Mouse (Mus musculus): Measurements from ENCODE around the gene Myl9. TPM values are rescaled to one million over a fixed set of nuclear protein-coding genes. Genes with fewer than 3 reads are reported as not detected.

Gene Myl9
- polyA plus RNA-seq (2015; fragmentation: Nextera tagmentation; extraction: Ambion mirVana): 1,649 and 1,814 TPM in 2 replicates

DNA sequence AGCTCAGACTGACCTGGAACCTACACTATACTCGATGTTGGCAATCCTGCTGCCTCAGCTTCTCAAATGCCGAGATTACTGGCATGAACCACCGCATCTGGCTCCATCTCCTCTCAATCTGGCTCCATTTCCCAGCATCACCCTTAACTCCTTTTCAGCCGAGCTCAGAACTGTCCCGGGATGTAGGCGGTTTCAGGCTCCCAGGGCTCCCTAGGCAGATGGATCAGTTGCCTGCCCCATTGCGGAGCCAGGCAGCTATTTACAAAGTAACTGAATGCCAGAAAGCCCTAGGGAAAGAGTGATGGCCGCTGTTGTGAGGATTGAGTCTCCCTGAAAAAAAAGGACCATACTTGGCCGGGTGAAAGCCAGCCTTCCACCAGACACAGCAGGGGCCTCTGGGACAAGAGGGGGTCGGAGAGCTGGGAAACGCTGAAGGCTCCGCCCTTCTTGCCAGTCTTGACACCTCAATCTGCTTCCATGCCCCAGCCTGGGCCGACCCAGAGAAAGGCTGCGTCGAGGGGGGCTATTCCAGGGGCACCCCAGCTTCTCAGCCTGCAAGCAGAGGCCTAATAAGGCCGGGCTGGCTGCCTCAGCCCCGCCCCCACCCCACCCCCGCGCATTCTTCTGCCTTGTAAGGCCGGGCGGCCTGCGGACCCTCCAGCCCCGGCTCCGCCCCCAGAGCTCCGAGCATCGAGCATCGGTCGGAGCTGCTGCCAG lies at the start of gene Myl9:
TSS of gene Myl9 (plus strand) at position 683 of the 717 bp plus-strand sequence.
- H3K27ac ChIP-seq (ENCODE audit: low read length): peak within 1 kb of the TSS; percentile 92
- peak within 1 kb of the TSS; percentile 55 for H3K4me2 ChIP-seq (ENCODE audit: low read depth, low read length)
- peak; percentile 94 for ATAC-seq (ENCODE audit: insufficient read depth, low FRiP score)
- peaks cover 13% of the 10 kb centered on the region for H3K4me1 ChIP-seq (ENCODE audit: control insufficient read depth, insufficient read depth, low read length)
- no peaks in the 10 kb centered on the region for H3K27me3 ChIP-seq (ENCODE audit: control insufficient read depth, insufficient read depth, low read length)
- 4% methylated on average over 28 of the region's 28 CpGs for WGBS
- peak within 1 kb of the TSS; percentile 83 for H3K9ac ChIP-seq (ENCODE audit: low read length)
- H3K36me3 ChIP-seq (ENCODE audit: control insufficient read depth, insufficient read depth, low read length): no peaks in the 10 kb centered on the region
- no peaks in the 10 kb centered on the region for H3K9me3 ChIP-seq (replicated peaks; ENCODE audit: control insufficient read depth, low read length)
- peak within 1 kb of the TSS; percentile 57 for H3K4me3 ChIP-seq (replicated peaks; ENCODE audit: low read length)

DNA sequence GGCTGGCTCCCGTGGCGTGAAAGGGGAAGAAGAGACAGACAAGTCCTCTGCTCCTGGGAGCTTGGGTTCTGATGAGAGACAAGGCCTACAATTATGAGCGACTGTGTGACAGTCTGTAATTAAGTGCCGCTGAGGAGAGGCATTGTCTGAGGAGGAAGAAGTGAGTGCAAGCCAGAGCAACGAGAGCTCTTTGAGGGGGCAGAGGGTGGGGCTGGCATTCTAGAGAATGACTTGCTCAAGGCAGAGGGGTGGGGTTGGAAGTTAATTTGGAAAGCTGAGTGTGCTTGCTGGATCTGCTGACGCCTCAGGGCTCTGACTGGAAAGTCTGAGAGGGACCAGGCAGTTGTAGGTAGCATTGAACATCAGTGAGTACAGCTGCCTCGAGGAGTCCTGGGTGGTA lies 48.9 kb upstream of the Myl9 start:
- WGBS: 26% methylated on average over 7 of the region's 7 CpGs
- ATAC-seq (ENCODE audit: insufficient read depth, low FRiP score): peak; percentile 34
- peaks cover 49% of the 10 kb centered on the region for H3K4me1 ChIP-seq (ENCODE audit: control insufficient read depth, insufficient read depth, low read length)

DNA sequence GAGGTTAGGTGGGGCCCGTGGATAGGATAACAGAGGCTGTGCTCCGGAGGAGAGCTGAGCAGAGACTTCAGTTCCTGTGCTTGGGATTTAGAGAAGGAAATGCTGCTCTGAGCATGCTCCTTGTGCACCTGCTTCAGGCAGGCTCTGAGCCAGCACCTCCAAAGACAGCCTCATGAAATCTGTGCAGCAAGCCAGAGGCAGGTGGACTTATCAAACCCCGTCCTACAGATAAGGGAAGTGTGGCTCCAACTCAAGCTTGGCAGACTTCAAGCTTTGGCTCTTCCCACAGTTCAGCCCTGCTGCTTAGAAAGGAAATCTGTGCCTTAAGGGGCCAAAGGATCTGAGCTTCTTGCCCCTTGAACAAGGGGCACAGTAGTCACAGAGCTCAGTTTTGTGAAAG lies 48.3 kb upstream of the Myl9 start:
- peak; percentile 29 for ATAC-seq (ENCODE audit: insufficient read depth, low FRiP score)
- no peak overlapping the region for H3K4me3 ChIP-seq (replicated peaks; ENCODE audit: low read length)
- peak overlapping the region; percentile 40; the same call in 1 of the 2 replicates for H3K9ac ChIP-seq (ENCODE audit: low read length)
- H3K27me3 ChIP-seq (ENCODE audit: control insufficient read depth, insufficient read depth, low read length): no peaks in the 10 kb centered on the region
- H3K4me1 ChIP-seq (ENCODE audit: control insufficient read depth, insufficient read depth, low read length): peaks cover 54% of the 10 kb centered on the region
- peak overlapping the region; percentile 81 for H3K27ac ChIP-seq (ENCODE audit: low read length)
- H3K9me3 ChIP-seq (replicated peaks; ENCODE audit: control insufficient read depth, low read length): no peaks in the 10 kb centered on the region
- WGBS: 33% methylated on average over 3 of the region's 3 CpGs
- peak overlapping the region; percentile 28 for H3K4me2 ChIP-seq (ENCODE audit: low read depth, low read length)
- H3K36me3 ChIP-seq (ENCODE audit: control insufficient read depth, insufficient read depth, low read length): no peaks in the 10 kb centered on the region

More for the DNA sequence above, 48.9 kb upstream of the Myl9 start:
- Histone ChIP-seq H3K4me3 (replicated peaks; ENCODE audit: low read length) (no peak overlapping the region), H3K9ac (ENCODE audit: low read length) (peak overlapping the region; percentile 54), H3K36me3 (ENCODE audit: control insufficient read depth, insufficient read depth, low read length) (no peaks in the 10 kb centered on the region), H3K27ac (ENCODE audit: low read length) (peak overlapping the region; percentile 81), H3K9me3 (replicated peaks; ENCODE audit: control insufficient read depth, low read length) (no peaks in the 10 kb centered on the region), H3K4me2 (ENCODE audit: low read depth, low read length) (peak overlapping the region; percentile 28), H3K27me3 (ENCODE audit: control insufficient read depth, insufficient read depth, low read length) (no peaks in the 10 kb centered on the region)

DNA sequence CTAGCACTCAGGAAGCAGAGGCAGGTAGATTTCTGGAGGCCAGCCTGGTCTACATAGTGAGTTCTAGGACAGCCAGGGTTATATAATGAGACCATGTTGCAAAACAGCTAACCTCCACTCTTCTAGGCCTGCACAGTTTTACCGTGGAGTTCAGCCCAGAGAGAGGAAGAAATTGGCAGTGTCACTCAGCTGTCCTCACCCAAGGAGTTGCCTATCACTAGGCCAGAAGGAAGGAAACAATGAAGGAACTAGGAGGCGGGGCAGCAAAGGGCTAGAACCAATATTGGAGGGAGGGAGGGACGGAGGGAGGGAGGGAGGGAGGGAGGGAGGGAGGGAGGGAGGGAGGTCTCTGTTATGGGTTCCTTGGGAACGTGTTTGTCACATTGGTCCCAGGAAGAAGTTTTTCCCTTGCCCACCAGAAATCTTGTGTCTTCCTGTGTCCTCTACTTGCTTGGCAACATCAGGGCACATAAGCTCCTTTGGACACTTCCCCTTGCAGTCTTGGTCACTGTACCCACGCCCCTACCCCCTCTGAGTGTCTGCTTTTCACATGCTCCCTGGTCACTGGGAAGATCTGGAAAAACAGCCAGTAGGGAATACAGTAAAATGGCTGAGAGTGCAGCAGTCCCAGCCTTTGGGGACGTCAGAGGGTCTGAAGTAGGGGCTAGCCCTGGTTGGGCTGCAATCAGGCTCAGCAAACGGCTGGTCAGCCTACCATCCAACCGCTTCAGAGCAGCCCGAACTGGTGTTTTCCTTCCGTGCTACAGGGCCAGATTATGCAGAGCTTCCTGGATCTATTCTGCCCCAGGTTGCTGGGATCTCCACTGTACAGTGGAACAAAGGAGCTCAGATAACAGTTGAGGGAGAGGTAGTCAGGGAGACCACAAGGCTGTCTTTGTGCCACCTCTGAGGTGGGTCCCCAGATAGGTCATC lies 45.4 kb upstream of the Myl9 start:
- Histone ChIP-seq H3K9ac (ENCODE audit: low read length) (0 out of 2 replicates have a peak overlapping the region, but pooled peaks have one; percentile 13), H3K36me3 (ENCODE audit: control insufficient read depth, insufficient read depth, low read length) (no peaks in the 10 kb centered on the region), H3K4me1 (ENCODE audit: control insufficient read depth, insufficient read depth, low read length) (peaks cover 46% of the 10 kb centered on the region), H3K4me3 (replicated peaks; ENCODE audit: low read length) (peak overlapping the region; percentile 18), H3K4me2 (ENCODE audit: low read depth, low read length) (peak overlapping the region; percentile 22), H3K27me3 (ENCODE audit: control insufficient read depth, insufficient read depth, low read length) (no peaks in the 10 kb centered on the region), H3K27ac (ENCODE audit: low read length) (peak overlapping the region; percentile 60), H3K9me3 (replicated peaks; ENCODE audit: control insufficient read depth, low read length) (no peaks in the 10 kb centered on the region)
- 0 out of 2 replicates have a peak, but pooled peaks have one; percentile 16 for ATAC-seq (ENCODE audit: insufficient read depth, low FRiP score)
- 50% methylated on average over 9 of the region's 10 CpGs for WGBS

DNA sequence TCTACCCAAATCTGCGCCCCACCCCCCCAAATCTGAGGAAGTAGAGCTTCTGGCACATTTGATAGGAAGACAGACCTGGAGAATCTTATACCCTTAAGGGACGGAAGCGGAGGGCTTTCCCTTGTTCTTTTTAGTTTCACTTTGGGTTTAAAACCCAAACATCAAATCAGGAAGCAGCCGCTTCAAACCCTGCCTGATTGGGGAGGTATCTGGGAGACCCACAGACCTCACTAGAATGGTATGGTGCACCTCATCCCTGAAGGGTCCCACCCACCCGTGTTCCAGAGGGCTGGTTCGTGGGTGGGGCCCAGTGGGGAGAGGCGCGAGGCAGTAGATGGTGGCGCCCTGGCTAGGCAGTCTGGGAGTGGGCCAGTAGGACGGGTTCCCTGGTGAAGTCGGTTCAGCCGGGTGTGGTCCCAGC lies 44.7 kb upstream of the Myl9 start:
- Histone ChIP-seq H3K4me1 (ENCODE audit: control insufficient read depth, insufficient read depth, low read length) (peaks cover 40% of the 10 kb centered on the region), H3K9ac (ENCODE audit: low read length) (0 out of 2 replicates have a peak overlapping the region, but pooled peaks have one; percentile 1), H3K9me3 (replicated peaks; ENCODE audit: control insufficient read depth, low read length) (no peaks in the 10 kb centered on the region), H3K4me2 (ENCODE audit: low read depth, low read length) (peak overlapping the region; percentile 22), H3K36me3 (ENCODE audit: control insufficient read depth, insufficient read depth, low read length) (no peaks in the 10 kb centered on the region), H3K27me3 (ENCODE audit: control insufficient read depth, insufficient read depth, low read length) (no peaks in the 10 kb centered on the region), H3K4me3 (replicated peaks; ENCODE audit: low read length) (peak overlapping the region; percentile 18), H3K27ac (ENCODE audit: low read length) (peak overlapping the region; percentile 60)
- no peak for ATAC-seq (ENCODE audit: insufficient read depth, low FRiP score)
- 54% methylated on average over 12 of the region's 12 CpGs for WGBS

DNA sequence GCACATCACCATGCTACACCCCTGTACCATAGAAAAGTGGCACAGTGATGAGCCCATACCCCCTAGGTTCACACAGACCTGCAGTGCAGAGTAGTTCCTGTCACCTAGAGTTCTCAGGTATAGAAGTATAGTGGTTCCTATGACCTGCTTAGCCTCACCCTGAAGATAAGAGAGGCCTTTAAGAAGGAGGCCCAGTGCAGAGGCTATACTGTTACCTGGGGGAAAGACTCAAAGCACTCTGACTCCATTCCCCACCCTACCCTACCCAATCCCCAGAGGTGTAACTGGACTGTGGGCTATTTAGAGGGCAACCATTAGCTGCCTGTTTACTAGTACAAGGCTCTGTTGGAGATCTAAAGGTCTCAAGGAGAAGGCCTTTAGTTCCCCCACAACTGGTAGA lies 43.6 kb upstream of the Myl9 start:
- no peak for ATAC-seq (ENCODE audit: insufficient read depth, low FRiP score)
- Histone ChIP-seq H3K4me2 (ENCODE audit: low read depth, low read length) (no peak overlapping the region), H3K36me3 (ENCODE audit: control insufficient read depth, insufficient read depth, low read length) (no peaks in the 10 kb centered on the region), H3K9ac (ENCODE audit: low read length) (no peak overlapping the region), H3K9me3 (replicated peaks; ENCODE audit: control insufficient read depth, low read length) (no peaks in the 10 kb centered on the region), H3K27ac (ENCODE audit: low read length) (peak overlapping the region; percentile 73), H3K27me3 (ENCODE audit: control insufficient read depth, insufficient read depth, low read length) (no peaks in the 10 kb centered on the region), H3K4me3 (replicated peaks; ENCODE audit: low read length) (no peak overlapping the region), H3K4me1 (ENCODE audit: control insufficient read depth, insufficient read depth, low read length) (peaks cover 40% of the 10 kb centered on the region)

DNA sequence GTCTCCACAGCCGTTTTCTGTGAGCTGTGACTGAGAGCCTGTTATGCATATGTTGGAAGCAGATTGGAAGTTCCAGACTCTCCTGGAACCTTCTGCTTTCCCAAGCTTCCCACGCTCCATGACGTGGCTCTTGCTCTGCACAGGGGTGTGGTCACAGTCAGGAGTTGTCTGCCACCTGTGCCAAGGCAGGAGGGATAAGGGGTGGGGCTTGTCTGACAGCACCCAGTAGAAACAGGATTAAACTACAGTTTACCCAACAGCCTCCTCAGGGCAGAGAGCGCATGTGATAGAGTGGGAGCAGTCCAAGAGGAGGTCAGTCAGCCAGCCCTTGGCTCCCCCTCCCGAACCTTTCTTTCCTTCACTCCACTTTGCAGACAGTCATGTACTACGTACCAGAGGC lies 43.1 kb upstream of the Myl9 start:
- Histone ChIP-seq H3K27ac (ENCODE audit: low read length) (peak overlapping the region; percentile 73), H3K36me3 (ENCODE audit: control insufficient read depth, insufficient read depth, low read length) (no peaks in the 10 kb centered on the region), H3K4me3 (replicated peaks; ENCODE audit: low read length) (no peak overlapping the region), H3K27me3 (ENCODE audit: control insufficient read depth, insufficient read depth, low read length) (no peaks in the 10 kb centered on the region), H3K9me3 (replicated peaks; ENCODE audit: control insufficient read depth, low read length) (no peaks in the 10 kb centered on the region), H3K9ac (ENCODE audit: low read length) (no peak overlapping the region), H3K4me2 (ENCODE audit: low read depth, low read length) (no peak overlapping the region), H3K4me1 (ENCODE audit: control insufficient read depth, insufficient read depth, low read length) (peaks cover 35% of the 10 kb centered on the region)
- ATAC-seq (ENCODE audit: insufficient read depth, low FRiP score): peak; percentile 83
- WGBS: 39% methylated on average over 6 of the region's 6 CpGs

DNA sequence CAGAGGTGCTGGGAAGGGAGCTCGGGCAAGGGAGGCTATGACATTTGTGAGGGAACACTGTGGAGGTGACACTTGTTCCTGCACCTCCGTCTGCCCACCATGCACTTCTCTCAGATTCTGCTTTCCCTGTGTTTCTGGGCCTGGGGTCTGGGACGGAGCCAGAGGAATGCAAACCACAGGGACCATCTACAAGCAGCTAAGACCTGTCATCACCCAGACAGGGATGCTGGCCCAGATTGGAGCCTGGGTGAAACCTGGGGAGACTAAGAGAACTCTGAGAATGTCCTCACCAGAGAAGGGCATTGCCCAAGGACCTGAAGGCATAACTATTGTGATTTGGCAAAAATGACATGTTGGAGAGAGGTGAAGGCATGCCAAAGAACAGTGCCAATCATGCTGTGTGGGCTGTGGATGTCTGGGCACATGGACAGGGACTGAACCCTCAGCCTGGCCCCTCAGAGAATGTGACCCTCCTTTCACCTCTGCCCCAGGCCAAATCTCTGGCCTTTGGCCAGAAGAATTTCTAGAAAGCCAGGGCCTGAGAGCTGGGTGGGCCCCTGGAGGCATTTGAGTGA lies 39.4 kb upstream of the Myl9 start:
- Histone ChIP-seq H3K9ac (ENCODE audit: low read length) (no peak overlapping the region), H3K36me3 (ENCODE audit: control insufficient read depth, insufficient read depth, low read length) (no peaks in the 10 kb centered on the region), H3K4me3 (replicated peaks; ENCODE audit: low read length) (no peak overlapping the region), H3K9me3 (replicated peaks; ENCODE audit: control insufficient read depth, low read length) (no peaks in the 10 kb centered on the region), H3K4me1 (ENCODE audit: control insufficient read depth, insufficient read depth, low read length) (peaks cover 30% of the 10 kb centered on the region), H3K27ac (ENCODE audit: low read length) (no peak overlapping the region), H3K27me3 (ENCODE audit: control insufficient read depth, insufficient read depth, low read length) (no peaks in the 10 kb centered on the region), H3K4me2 (ENCODE audit: low read depth, low read length) (no peak overlapping the region)
- 76% methylated on average over 3 of the region's 3 CpGs for WGBS
- no peak for ATAC-seq (ENCODE audit: insufficient read depth, low FRiP score)
